Comparison of ENCODE assay signal across 28 mouse cellular contexts in the genomic region with DNA sequence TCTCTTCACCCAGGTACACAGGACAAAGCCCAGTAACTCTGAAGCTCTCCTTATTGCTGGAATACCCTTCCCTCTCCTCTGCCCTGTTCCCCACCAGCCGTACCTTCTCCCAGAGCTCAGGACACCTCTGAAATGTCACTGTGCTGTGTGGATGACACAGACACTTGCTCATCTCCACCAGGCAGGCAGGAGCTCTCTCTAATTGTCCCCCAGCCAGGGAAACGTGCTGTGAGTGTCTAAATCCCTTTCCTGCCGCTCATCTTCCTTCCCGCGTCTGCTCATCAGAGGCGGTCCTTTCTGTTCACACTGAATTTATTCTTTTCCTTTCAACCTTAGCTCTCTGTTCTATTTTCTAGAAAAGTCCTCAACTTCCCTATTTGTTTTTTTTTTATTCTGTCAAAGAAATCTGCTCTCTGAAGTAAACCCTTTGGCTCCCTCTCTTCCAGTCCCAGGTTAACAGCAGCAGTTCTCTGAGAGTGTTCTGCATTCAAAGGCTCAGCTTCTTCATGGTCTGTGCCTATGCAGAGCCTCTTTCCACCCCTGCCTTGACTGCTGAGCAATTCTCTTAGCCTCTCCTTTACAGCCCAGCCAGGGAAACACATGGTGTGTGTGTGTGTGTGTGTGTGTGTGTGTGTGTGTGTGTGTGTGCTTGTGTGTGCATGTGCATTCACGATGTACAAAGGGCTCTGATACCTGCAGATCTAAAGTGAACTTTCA.
A peak's percentile ranks its signal among the peaks of the same experiment; 100 is the strongest.
DNase-seq lines count a peak whose midpoint lies in the region; ATAC-seq and TF ChIP-seq lines count a peak whose summit lies in the region.
"Had no signal": no experiment of that assay in that cellular context is flagged by ENCODE, and none has a peak within 500 bp of the region (broad histone marks: within the 10 kb centered on the region; RNA-seq: fewer than 3 reads in every experiment).

No protein-coding gene starts in this region.

- H3K27me3 ChIP-seq in midbrain, embryonic 14.5 days (ENCODE audit: control insufficient read depth, insufficient read depth, low read length), result no peaks in the 10 kb centered on the region
- no peaks in the 10 kb centered on the region for H3K27me3 ChIP-seq in midbrain, embryonic 13.5 days
- H3K27me3 ChIP-seq: intestine, embryonic 15.5 days had no signal

- 46% methylated on average over 7 of the region's 7 CpGs for WGBS in midbrain, embryonic 14.5 days
- WGBS in midbrain, embryonic 13.5 days, result 63% methylated on average over 7 of the region's 7 CpGs

- no peak overlapping the region for H3K27ac ChIP-seq in midbrain, embryonic 14.5 days (replicated peaks; ENCODE audit: low read depth, low read length)
- no peak overlapping the region for H3K27ac ChIP-seq in midbrain, embryonic 13.5 days
- H3K27ac ChIP-seq: embryonic facial prominence, embryonic 13.5 days; forebrain, embryonic 10.5 days; hindbrain, embryonic 10.5 days; hindbrain, postnatal 0 days; intestine, embryonic 15.5 days; limb, embryonic 10.5 days; limb, embryonic 15.5 days; liver, embryonic 14.5 days; macrophage had no signal

- peak; percentile 26 to 32 for DNase-seq in cerebellum, adult 18-20 months
- no peak for DNase-seq in cerebellum, postnatal 4 days (ENCODE audit: low spot score in 2 of 2)
- peak; percentile 37 to 49 for DNase-seq in cerebellum, postnatal 36 days
- peak; percentile 43 for DNase-seq in midbrain, embryonic 14.5 days
- DNase-seq in brain, embryonic 14.5 days (ENCODE audit: low read depth), result peak; percentile 56
- DNase-seq: adrenal gland, adult 8-10 months; forebrain, postnatal 0 days; heart, postnatal 14 days; kidney, adult 2 months; kidney, postnatal 36 days; layer of hippocampus, postnatal 36 days; lung, adult 2 months; lung, postnatal 10 days; right cerebral cortex, postnatal 25 days; spleen, adult 18-20 months; thymus, postnatal 14 days had no signal

- H3K4me2 ChIP-seq in midbrain, embryonic 14.5 days (ENCODE audit: low read length), result no peak overlapping the region
- H3K4me2 ChIP-seq in midbrain, embryonic 13.5 days (replicated peaks), result no peak overlapping the region
- H3K4me2 ChIP-seq: embryonic facial prominence, embryonic 13.5 days; intestine, embryonic 15.5 days; limb, embryonic 15.5 days had no signal

- H3K9ac ChIP-seq in midbrain, embryonic 14.5 days (replicated peaks; ENCODE audit: low read length), result peak overlapping the region; percentile 16; the same call in 1 of the 2 replicates
- H3K9ac ChIP-seq in midbrain, embryonic 13.5 days (replicated peaks), result no peak overlapping the region
- H3K9ac ChIP-seq: embryonic facial prominence, embryonic 13.5 days; forebrain, postnatal 0 days; intestine, embryonic 15.5 days; limb, embryonic 15.5 days; liver, embryonic 14.5 days had no signal

- no peaks in the 10 kb centered on the region for H3K4me1 ChIP-seq in midbrain, embryonic 14.5 days (ENCODE audit: control insufficient read depth, insufficient read depth, low read length)
- H3K4me1 ChIP-seq in midbrain, embryonic 13.5 days (replicated peaks), result no peaks in the 10 kb centered on the region
- H3K4me1 ChIP-seq: forebrain, embryonic 10.5 days; hindbrain, embryonic 10.5 days; intestine, embryonic 15.5 days had no signal

- TF ChIP-seq POLR2A in brain, embryonic 14.5 days (IDR thresholded peaks at IDR 0.05; ENCODE audit: borderline replicate concordance, extremely low read depth, insufficient read depth, insufficient read length, poor library complexity, severe bottlenecking), result no peak

- no peak for ATAC-seq in cerebellum, adult (ENCODE audit: insufficient number of reproducible peaks, low FRiP score, low TSS enrichment)
- ATAC-seq in midbrain, embryonic 14.5 days (ENCODE audit: low FRiP score, low TSS enrichment), result no peak
- ATAC-seq in midbrain, embryonic 13.5 days, result no peak
- ATAC-seq: activated CD4-positive, CD25-positive, alpha-beta regulatory T cell, adult 4 months; forebrain, postnatal 0 days; hindbrain, postnatal 0 days; intestine, embryonic 15.5 days had no signal

- TF ChIP-seq CTCF in brain, embryonic 14.5 days (IDR thresholded peaks at IDR 0.05; ENCODE audit: borderline replicate concordance, extremely low read depth, insufficient read depth, insufficient read length), result no peak

- H3K9me3 ChIP-seq in midbrain, embryonic 14.5 days (ENCODE audit: control insufficient read depth, low read length), result no peaks in the 10 kb centered on the region
- no peaks in the 10 kb centered on the region for H3K9me3 ChIP-seq in midbrain, embryonic 13.5 days
- H3K9me3 ChIP-seq: embryonic facial prominence, embryonic 13.5 days; forebrain, embryonic 10.5 days; hindbrain, embryonic 10.5 days; intestine, embryonic 15.5 days; limb, embryonic 10.5 days; limb, embryonic 15.5 days had no signal

- no peak overlapping the region for H3K4me3 ChIP-seq in midbrain, embryonic 14.5 days (replicated peaks; ENCODE audit: low read depth, low read length)
- no peak overlapping the region for H3K4me3 ChIP-seq in midbrain, embryonic 13.5 days (replicated peaks)
- H3K4me3 ChIP-seq: embryonic facial prominence, embryonic 13.5 days; forebrain, embryonic 10.5 days; hindbrain, embryonic 10.5 days; intestine, embryonic 15.5 days; limb, embryonic 10.5 days; limb, embryonic 15.5 days had no signal

- no peaks in the 10 kb centered on the region for H3K36me3 ChIP-seq in midbrain, embryonic 14.5 days (ENCODE audit: control insufficient read depth, insufficient read depth, low read length)
- H3K36me3 ChIP-seq in midbrain, embryonic 13.5 days, result no peaks in the 10 kb centered on the region
- H3K36me3 ChIP-seq: embryonic facial prominence, embryonic 13.5 days; forebrain, embryonic 10.5 days; hindbrain, embryonic 10.5 days; intestine, embryonic 15.5 days; limb, embryonic 10.5 days; limb, embryonic 15.5 days had no signal

Comparison
In these comparisons a context has a peak if more than half of its experiments do, and no peak if none do; other contexts are left out.
1. DNase-seq: peak in cerebellum, adult 18-20 months (2 of 2), cerebellum, postnatal 36 days (2 of 2), midbrain, embryonic 14.5 days (single experiment) and brain, embryonic 14.5 days (single experiment); none in cerebellum, postnatal 4 days (0 of 2).